Comparison of ENCODE assay signal across 8 mouse cellular contexts in genomic region chr1:184395215-184395614, GRCm38 (mm10).
DNase-seq lines count a peak whose midpoint lies in the region; ATAC-seq and TF ChIP-seq lines count a peak whose summit lies in the region.

No protein-coding gene starts in this region.

- no peaks in the 10 kb centered on the region for H3K9me3 ChIP-seq in ES-E14 (ENCODE audit: control insufficient read depth, insufficient read depth, low read depth, low read length)
- no peaks in the 10 kb centered on the region for H3K9me3 ChIP-seq in kidney, embryonic 14.5 days (ENCODE audit: control insufficient read depth, low read length)
- no peaks in the 10 kb centered on the region for H3K9me3 ChIP-seq in liver, embryonic 14.5 days (ENCODE audit: control insufficient read depth, low read length)

- H3K4me3 ChIP-seq in ES-E14 (ENCODE audit: insufficient read depth in 1 of 2, low read depth in 1 of 2, low read length in 2 of 2, poor library complexity in 1 of 2, severe bottlenecking in 1 of 2): no peak overlapping the region
- no peak overlapping the region for H3K4me3 ChIP-seq in kidney, embryonic 14.5 days (ENCODE audit: low read length)
- H3K4me3 ChIP-seq in liver, embryonic 14.5 days (ENCODE audit: insufficient read depth in 1 of 2, low read depth in 2 of 2, low read length in 2 of 2): no peak overlapping the region

- WGBS in kidney, embryonic 14.5 days: 62% methylated on average over 15 of the region's 15 CpGs
- 37% methylated on average over 15 of the region's 15 CpGs for WGBS in liver, embryonic 14.5 days (ENCODE audit: insufficient replicate concordance)

- in situ Hi-C loops in ES-E14 (cut with MboI; ENCODE audit: low sequenced_read_pairs in 2 of 2, unreplicated experiment in 2 of 2): no loop called here

- H3K4me1 ChIP-seq in ES-E14 (ENCODE audit: control insufficient read depth in 2 of 2, insufficient read depth in 2 of 2, low read length in 2 of 2, poor library complexity in 1 of 2): no peaks in the 10 kb centered on the region; a peak in 1 of 4 replicates
- no peaks in the 10 kb centered on the region for H3K4me1 ChIP-seq in kidney, embryonic 14.5 days (ENCODE audit: control insufficient read depth, insufficient read depth, low read length)
- no peaks in the 10 kb centered on the region for H3K4me1 ChIP-seq in liver, embryonic 14.5 days (replicated peaks; ENCODE audit: control insufficient read depth in 2 of 2, insufficient read depth in 2 of 2, low read length in 1 of 2)

- H3K9ac ChIP-seq in ES-E14 (ENCODE audit: insufficient read depth, low read depth, low read length, poor library complexity, severe bottlenecking): no peak overlapping the region
- H3K9ac ChIP-seq in kidney, embryonic 14.5 days (ENCODE audit: low read depth, low read length): no peak overlapping the region
- H3K9ac ChIP-seq in liver, embryonic 14.5 days (replicated peaks): no peak overlapping the region

- no peak overlapping the region for H3K27ac ChIP-seq in ES-E14 (ENCODE audit: insufficient read depth, low read depth, low read length, poor library complexity, severe bottlenecking)
- no peak overlapping the region for H3K27ac ChIP-seq in kidney, embryonic 14.5 days (ENCODE audit: low read depth, low read length)
- H3K27ac ChIP-seq in liver, embryonic 14.5 days: no peak overlapping the region

- peak; percentile 80 to 81 for DNase-seq in B cell, adult 2 months
- DNase-seq in ES-E14 (ENCODE audit: low read depth, low spot score): peak; percentile 45
- DNase-seq in cerebellum, postnatal 10 days: peak; percentile 70 to 75
- DNase-seq in liver, embryonic 14.5 days (ENCODE audit: low read depth in 3 of 3, low spot score in 3 of 3): peak in 2 of 3 experiments; percentile 7 to 10
- peak; percentile 26 for DNase-seq in skeletal muscle tissue, adult 2 months (ENCODE audit: low read depth, low spot score)

- no peak for TF ChIP-seq EP300 in liver, embryonic 14.5 days (IDR thresholded peaks at IDR 0.05; ENCODE audit: low read depth)

- no peaks in the 10 kb centered on the region for H3K27me3 ChIP-seq in kidney, embryonic 14.5 days (ENCODE audit: control insufficient read depth, insufficient read depth, low read length)
- H3K27me3 ChIP-seq in liver, embryonic 14.5 days (ENCODE audit: control insufficient read depth, insufficient read depth, low read length): no peaks in the 10 kb centered on the region

- no peaks in the 10 kb centered on the region for H3K36me3 ChIP-seq in ES-E14 (ENCODE audit: control insufficient read depth, insufficient read depth, low read length, poor library complexity, severe bottlenecking)
- H3K36me3 ChIP-seq in kidney, embryonic 14.5 days (ENCODE audit: control insufficient read depth, insufficient read depth, low read length): no peaks in the 10 kb centered on the region
- H3K36me3 ChIP-seq in liver, embryonic 14.5 days (replicated peaks; ENCODE audit: control insufficient read depth, insufficient read depth, low read depth): no peaks in the 10 kb centered on the region

- no peak overlapping the region for H3K4me2 ChIP-seq in kidney, embryonic 14.5 days (replicated peaks; ENCODE audit: low read depth, low read length)
- H3K4me2 ChIP-seq in liver, embryonic 14.5 days (ENCODE audit: low read depth): no peak overlapping the region

- peak; percentile 83 for TF ChIP-seq CTCF in liver, embryonic 14.5 days (IDR thresholded peaks at IDR 0.05; ENCODE audit: low read depth)

- ATAC-seq in granulocyte monocyte progenitor cell, adult 5-6 weeks (replicated peaks; ENCODE audit: poor library complexity, severe bottlenecking): peak; percentile 82
- ATAC-seq in kidney, embryonic 14.5 days (ENCODE audit: low FRiP score, low TSS enrichment): 0 out of 2 replicates have a peak, but pooled peaks have one; percentile 32
- ATAC-seq in liver, embryonic 14.5 days (ENCODE audit: insufficient read depth): no peak
- no peak for ATAC-seq in monocyte, adult 5-6 weeks (replicated peaks; ENCODE audit: insufficient number of reproducible peaks, low FRiP score, low TSS enrichment, poor library complexity, severe bottlenecking)

TF ChIP-seq in ES-E14, 5 proteins besides CTCF, POLR2A, EP300 and RAD21:
- TF ChIP-seq ZC3H11A (IDR thresholded peaks at IDR 0.05; ENCODE audit: borderline replicate concordance, low read depth, low read length) (no peak; the same call in 1 of the 2 replicates), CHD2 (IDR thresholded peaks at IDR 0.05; ENCODE audit: low read depth, low read length) (no peak), ZNF384 (IDR thresholded peaks at IDR 0.05; ENCODE audit: low read depth, low read length) (no peak), HCFC1 (IDR thresholded peaks at IDR 0.05; ENCODE audit: borderline replicate concordance, insufficient read depth, low read length) (no peak), MAFK (IDR thresholded peaks at IDR 0.05; ENCODE audit: insufficient read depth, low read depth, low read length) (no peak)

Comparison
In these comparisons a context has a peak if more than half of its experiments do, and no peak if none do; other contexts are left out.
1. DNase-seq: peak in every context shown above with its lines; median percentile 80 in B cell, adult 2 months; 72 in cerebellum, postnatal 10 days; 45 in ES-E14; 26 in skeletal muscle tissue, adult 2 months; 8 in liver, embryonic 14.5 days.
2. ATAC-seq: peak in granulocyte monocyte progenitor cell, adult 5-6 weeks (single experiment) and kidney, embryonic 14.5 days (single experiment); none in liver, embryonic 14.5 days (single experiment) and monocyte, adult 5-6 weeks (single experiment).